Mouse (Mus musculus) C2C12 (cell line): ENCODE measurements around the gene Wdr60.

ENCODE experiments used
- CTCF ChIP-seq: IDR thresholded peaks from one replicate; pipeline ENCODE4 v1.5.1; 2011; ENCODE audit not compliant: control insufficient read depth, insufficient read depth, insufficient read length
- FOSL1 ChIP-seq: IDR thresholded peaks from one replicate; pipeline ENCODE4 v1.8.0; 2011; ENCODE audit warnings: mild to moderate bottlenecking, low read length; ENCODE audit not compliant: poor library complexity, insufficient read depth, severe bottlenecking
- MAX ChIP-seq: IDR thresholded peaks from one replicate; pipeline ENCODE4 v1.6.1; 2011; ENCODE audit warnings: mild to moderate bottlenecking, control low read depth
- MYOD1 ChIP-seq: IDR thresholded peaks from one replicate; pipeline ENCODE4 v1.6.1; 2011; ENCODE audit warnings: low read depth; ENCODE audit not compliant: control insufficient read depth, insufficient read length
- MYOG ChIP-seq: IDR thresholded peaks from one replicate; pipeline ENCODE4 v1.6.1; 2011; ENCODE audit not compliant: control insufficient read depth, insufficient read length; ENCODE audit errors: extremely low read depth
- USF1 ChIP-seq: IDR thresholded peaks from one replicate; pipeline ENCODE4 v1.6.1; 2011; ENCODE audit warnings: low read depth, mild to moderate bottlenecking, control low read depth, moderate library complexity

DNA sequence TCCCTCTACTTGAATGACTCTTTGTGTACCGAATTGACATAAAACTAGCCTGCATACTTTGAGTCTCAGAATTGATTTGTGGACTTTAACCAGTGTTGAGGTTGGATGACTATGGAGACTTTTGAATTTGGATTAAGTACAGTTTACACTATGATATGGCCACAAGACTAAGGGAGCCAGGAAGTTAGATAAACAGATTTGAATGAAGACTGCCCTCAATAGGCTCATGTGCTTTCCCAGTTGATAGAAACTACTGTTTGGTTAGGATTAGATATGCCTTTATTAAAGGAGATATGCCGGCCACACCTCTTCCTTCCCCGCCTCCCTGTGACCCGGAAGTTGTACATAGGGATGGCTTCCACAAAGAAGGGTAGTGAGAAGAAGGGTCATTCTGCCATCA, 12.8 kb upstream of the Wdr60 start:
- TF ChIP-seq MAX: no peak
- no peak for TF ChIP-seq CTCF
- TF ChIP-seq USF1: no peak
- TF ChIP-seq FOSL1: no peak
- TF ChIP-seq MYOG: no peak
- no peak for TF ChIP-seq MYOD1
